Mouse (Mus musculus) MEL (cell line): ENCODE results near the gene Olfr522. TPM values are rescaled to one million over a fixed set of nuclear protein-coding genes. Genes with fewer than 3 reads are reported as not detected.

Source experiments
- DNase-seq: peaks from one replicate; pipeline ENCODE4 v3.0.0; 2011; ENCODE audit warnings: low read depth, low spot score
- H3K27ac ChIP-seq: 2 replicates; pipeline ENCODE4 v1.5.1; 2012; ENCODE audit warnings: low read depth, mild to moderate bottlenecking, control low read depth, low read length, moderate library complexity; ENCODE audit not compliant: control insufficient read depth
- H3K27me3 ChIP-seq, 2 experiments: fragments of 150-350 bp in 1 of 2; sonication (generic) in 1 of 2; 2 replicates each; pipeline ENCODE4 v1.6.1; 2012; ENCODE audit warnings: low read length in 2 of 2, mild to moderate bottlenecking in 2 of 2, improper control_type of control experiment in 1 of 2, moderate library complexity in 1 of 2; ENCODE audit not compliant: insufficient read depth in 2 of 2, control insufficient read depth in 1 of 2
- H3K36me3 ChIP-seq, 2 experiments: 2 replicates each; pipeline ENCODE4 v1.6.1; 2012 to 2014; ENCODE audit warnings: low read length in 2 of 2, improper control_type of control experiment in 1 of 2, inconsistent platforms in 1 of 2, mild to moderate bottlenecking in 1 of 2; ENCODE audit not compliant: insufficient read depth in 2 of 2, control insufficient read depth in 1 of 2
- H3K4me1 ChIP-seq, 2 experiments: fragments of 150-350 bp in 1 of 2; sonication (generic) in 1 of 2; 2 replicates each; pipeline ENCODE4 v1.6.1; 2012; ENCODE audit warnings: low read length in 2 of 2, improper control_type of control experiment in 1 of 2, mild to moderate bottlenecking in 1 of 2; ENCODE audit not compliant: insufficient read depth in 2 of 2, control insufficient read depth in 1 of 2
- H3K4me3 ChIP-seq, 2 experiments: fragments of 150-350 bp in 1 of 2; sonication (generic) in 1 of 2; 2 replicates each; pipeline ENCODE4 v1.5.1; 2012; ENCODE audit warnings: low read depth in 2 of 2, low read length in 2 of 2, mild to moderate bottlenecking in 2 of 2, moderate library complexity in 2 of 2, control low read depth in 1 of 2, improper control_type of control experiment in 1 of 2; ENCODE audit not compliant: control insufficient read depth in 1 of 2, insufficient read depth in 1 of 2
- H3K79me2 ChIP-seq: 2 replicates; pipeline ENCODE4 v1.6.1; 2012; ENCODE audit warnings: mild to moderate bottlenecking, low read length, moderate library complexity; ENCODE audit not compliant: control insufficient read depth, poor library complexity, insufficient read depth
- H3K9ac ChIP-seq: 2 replicates; pipeline ENCODE4 v1.6.1; 2012; ENCODE audit warnings: low read depth, mild to moderate bottlenecking, control low read depth, low read length, moderate library complexity; ENCODE audit not compliant: control insufficient read depth, poor library complexity, severe bottlenecking
- H3K9me3 ChIP-seq: fragments of 150-350 bp; sonication (generic); replicated peaks from 2 replicates; pipeline ENCODE4 v1.6.1; 2012; ENCODE audit warnings: mild to moderate bottlenecking, low read length, improper control_type of control experiment, moderate library complexity; ENCODE audit not compliant: insufficient read depth
- BHLHE40 ChIP-seq: IDR thresholded peaks from 2 replicates; pipeline ENCODE4 v1.6.1; 2012; ENCODE audit warnings: low read depth, mild to moderate bottlenecking, inconsistent platforms, low read length, improper control_type of control experiment, borderline replicate concordance
- CHD1 ChIP-seq: IDR thresholded peaks from 2 replicates; pipeline ENCODE4 v1.6.1; 2012; ENCODE audit warnings: low read depth, mild to moderate bottlenecking, inconsistent platforms, low read length, improper control_type of control experiment
- CHD2 ChIP-seq: IDR thresholded peaks from 2 replicates; pipeline ENCODE4 v1.6.1; 2011; ENCODE audit warnings: low read length, improper control_type of control experiment
- CTCF ChIP-seq, 3 experiments: IDR thresholded peaks in 2 of 3; conservative IDR thresholded peaks in 1 of 3; 2 replicates each; pipeline ENCODE4 v1.5.1; 2011 to 2012; ENCODE audit warnings: low read length in 3 of 3, low read depth in 2 of 3, mild to moderate bottlenecking in 2 of 3, improper control_type of control experiment in 1 of 3, inconsistent platforms in 1 of 3, mixed read lengths in 1 of 3, moderate library complexity in 1 of 3; ENCODE audit not compliant: control insufficient read depth in 1 of 3, insufficient read depth in 1 of 3, poor library complexity in 1 of 3, severe bottlenecking in 1 of 3
- ELF1 ChIP-seq: IDR thresholded peaks from 2 replicates; pipeline ENCODE4 v1.6.1; 2014; ENCODE audit warnings: low read depth, mild to moderate bottlenecking, inconsistent platforms, low read length, improper control_type of control experiment, moderate library complexity
- EP300 ChIP-seq, 2 experiments: IDR thresholded peaks; 2 replicates each; pipeline ENCODE4 v1.6.1; 2011; ENCODE audit warnings: improper control_type of control experiment in 2 of 2, low read length in 2 of 2, low read depth in 1 of 2, mild to moderate bottlenecking in 1 of 2
- ETS1 ChIP-seq: IDR thresholded peaks from 2 replicates; pipeline ENCODE4 v1.6.1; 2012; ENCODE audit warnings: low read depth, mild to moderate bottlenecking, inconsistent platforms, low read length, improper control_type of control experiment, moderate library complexity
- GABPA ChIP-seq: IDR thresholded peaks from 2 replicates; pipeline ENCODE4 v1.6.1; 2012; ENCODE audit warnings: low read depth, mild to moderate bottlenecking, inconsistent platforms, low read length, improper control_type of control experiment, moderate library complexity
- GATA1 ChIP-seq: IDR thresholded peaks from 2 replicates; pipeline ENCODE4 v1.6.1; 2011; ENCODE audit warnings: low read depth, low read length, improper control_type of control experiment
- HCFC1 ChIP-seq: IDR thresholded peaks from 2 replicates; pipeline ENCODE4 v1.6.1; 2012; ENCODE audit warnings: low read depth, mild to moderate bottlenecking, inconsistent platforms, low read length, improper control_type of control experiment, moderate library complexity
- KAT2A ChIP-seq: conservative IDR thresholded peaks from 2 replicates; pipeline ENCODE4 v1.6.1; 2012; ENCODE audit warnings: low read depth, low read length, improper control_type of control experiment, inconsistent platforms
- MAFK ChIP-seq: IDR thresholded peaks from 2 replicates; pipeline ENCODE4 v1.6.1; 2011; ENCODE audit warnings: low read depth, mild to moderate bottlenecking, low read length, improper control_type of control experiment, borderline replicate concordance
- MAX ChIP-seq: IDR thresholded peaks from 2 replicates; pipeline ENCODE4 v1.6.1; 2011; ENCODE audit warnings: low read length, improper control_type of control experiment
- MAZ ChIP-seq: IDR thresholded peaks from 2 replicates; pipeline ENCODE4 v1.6.1; 2012; ENCODE audit warnings: low read depth, mild to moderate bottlenecking, inconsistent platforms, low read length, improper control_type of control experiment
- MEF2A ChIP-seq: IDR thresholded peaks from 2 replicates; pipeline ENCODE4 v1.6.1; 2014; ENCODE audit warnings: low read depth, mild to moderate bottlenecking, inconsistent platforms, low read length, improper control_type of control experiment; ENCODE audit not compliant: poor library complexity, insufficient replicate concordance, severe bottlenecking; ENCODE audit errors: extremely low read depth
- MXI1 ChIP-seq: IDR thresholded peaks from 2 replicates; pipeline ENCODE4 v1.6.1; 2011; ENCODE audit warnings: mild to moderate bottlenecking, low read depth, low read length, improper control_type of control experiment
- MYB ChIP-seq: IDR thresholded peaks from 2 replicates; pipeline ENCODE4 v1.6.1; 2011; ENCODE audit warnings: mild to moderate bottlenecking, low read depth, low read length, improper control_type of control experiment
- MYC ChIP-seq: IDR thresholded peaks from 2 replicates; pipeline ENCODE4 v1.6.1; 2011; ENCODE audit warnings: low read depth, mild to moderate bottlenecking, low read length, improper control_type of control experiment, moderate library complexity
- NELFE ChIP-seq: IDR thresholded peaks from 2 replicates; pipeline ENCODE4 v1.6.1; 2011; ENCODE audit warnings: low read depth, low read length, improper control_type of control experiment
- NRF1 ChIP-seq: IDR thresholded peaks from 2 replicates; pipeline ENCODE4 v1.6.1; 2014; ENCODE audit warnings: low read depth, mild to moderate bottlenecking, inconsistent platforms, low read length, improper control_type of control experiment, moderate library complexity; ENCODE audit not compliant: poor library complexity, insufficient read depth, severe bottlenecking
- POLR2A ChIP-seq, 2 experiments: IDR thresholded peaks; 2 replicates each; pipeline ENCODE4 v1.6.1; 2011 to 2012; ENCODE audit warnings: low read length in 2 of 2, mild to moderate bottlenecking in 2 of 2, control low read depth in 1 of 2, improper control_type of control experiment in 1 of 2, low read depth in 1 of 2, moderate library complexity in 1 of 2; ENCODE audit not compliant: control insufficient read depth in 1 of 2, insufficient read depth in 1 of 2, poor library complexity in 1 of 2
- POLR2AphosphoS5 ChIP-seq: IDR thresholded peaks from 2 replicates; pipeline ENCODE4 v1.6.1; 2012; ENCODE audit warnings: low read depth, borderline replicate concordance, mild to moderate bottlenecking, inconsistent platforms, low read length, moderate library complexity, mixed read lengths
- RAD21 ChIP-seq: IDR thresholded peaks from 2 replicates; pipeline ENCODE4 v1.6.1; 2011; ENCODE audit warnings: mild to moderate bottlenecking, low read depth, low read length, improper control_type of control experiment
- RCOR1 ChIP-seq: IDR thresholded peaks from 2 replicates; pipeline ENCODE4 v1.6.1; 2012; ENCODE audit warnings: low read depth, mild to moderate bottlenecking, inconsistent platforms, low read length, improper control_type of control experiment
- SIN3A ChIP-seq: IDR thresholded peaks from 2 replicates; pipeline ENCODE4 v1.6.1; 2012; ENCODE audit warnings: low read length, improper control_type of control experiment, inconsistent platforms
- SMC3 ChIP-seq: IDR thresholded peaks from 2 replicates; pipeline ENCODE4 v1.6.1; 2011; ENCODE audit warnings: low read depth, low read length, improper control_type of control experiment
- TAL1 ChIP-seq: IDR thresholded peaks from 2 replicates; pipeline ENCODE4 v1.6.1; 2012; ENCODE audit warnings: mild to moderate bottlenecking, inconsistent platforms, low read length, moderate library complexity, mixed read lengths
- TBP ChIP-seq: IDR thresholded peaks from 2 replicates; pipeline ENCODE4 v1.8.0; 2011; ENCODE audit warnings: low read depth, low read length, improper control_type of control experiment
- TCF12 ChIP-seq: IDR thresholded peaks from 2 replicates; pipeline ENCODE4 v1.6.1; 2014; ENCODE audit warnings: low read depth, mild to moderate bottlenecking, inconsistent platforms, low read length, improper control_type of control experiment, moderate library complexity
- UBTF ChIP-seq: IDR thresholded peaks from 2 replicates; pipeline ENCODE4 v1.6.1; 2012; ENCODE audit warnings: low read depth, mild to moderate bottlenecking, inconsistent platforms, low read length, improper control_type of control experiment, moderate library complexity, borderline replicate concordance; ENCODE audit not compliant: insufficient read depth
- USF2 ChIP-seq, 2 experiments: IDR thresholded peaks; 2 replicates each; pipeline ENCODE4 v1.6.1; 2011 to 2012; ENCODE audit warnings: improper control_type of control experiment in 2 of 2, low read length in 2 of 2, borderline replicate concordance in 1 of 2, inconsistent platforms in 1 of 2, low read depth in 1 of 2, mild to moderate bottlenecking in 1 of 2; ENCODE audit not compliant: insufficient read depth in 1 of 2
- ZC3H11A ChIP-seq: IDR thresholded peaks from 2 replicates; pipeline ENCODE4 v1.6.1; 2012; ENCODE audit warnings: low read depth, mild to moderate bottlenecking, inconsistent platforms, low read length, improper control_type of control experiment
- ZKSCAN1 ChIP-seq: IDR thresholded peaks from 2 replicates; pipeline ENCODE4 v1.6.1; 2012; ENCODE audit warnings: low read depth, mild to moderate bottlenecking, inconsistent platforms, low read length, improper control_type of control experiment, moderate library complexity
- ZMIZ1 ChIP-seq: IDR thresholded peaks from 2 replicates; pipeline ENCODE4 v1.6.1; 2012; ENCODE audit warnings: low read depth, mild to moderate bottlenecking, inconsistent platforms, low read length, improper control_type of control experiment, moderate library complexity
- ZNF384 ChIP-seq: IDR thresholded peaks from 2 replicates; pipeline ENCODE4 v1.6.1; 2012; ENCODE audit warnings: low read depth, mild to moderate bottlenecking, inconsistent platforms, low read length, improper control_type of control experiment
- polyA plus RNA-seq, 2 experiments: library from polyadenylated mRNA; stranded (reverse) in 1 of 2; unstranded in 1 of 2; fragments of >175 nt in 1 of 2; fragments of >200 nt in 1 of 2; gene quantifications; 2 replicates each; pipeline versions ENCODE4 v1.2.1 to v1.2.4; 2012; ENCODE audit warnings: low replicate concordance in 2 of 2, low read depth in 1 of 2; ENCODE audit not compliant: insufficient read length in 2 of 2, insufficient read depth in 1 of 2, missing spikeins in 1 of 2
- total RNA-seq: library from RNA; depleted of rRNA; stranded (reverse); fragments of 300-350 nt; gene quantifications from 2 replicates; pipeline ENCODE4 v1.2.3, GENCODE M21; 2012

Gene Olfr522
- total and polyA plus RNA-seq, 3 experiments = not detected

GRCm38 (mm10) chr7:140188391-140189328 lies 24.1 kb upstream of the Olfr522 start:
- Histone ChIP-seq H3K4me1 (peaks cover 0 to 6% of the 10 kb centered on the region in 2 experiments; a peak in 2 of 4 replicates), H3K4me3 (no peak overlapping the region), H3K9ac (no peak overlapping the region), H3K27me3 (no peaks in the 10 kb centered on the region), H3K79me2 (no peaks in the 10 kb centered on the region), H3K36me3 (no peaks in the 10 kb centered on the region), H3K27ac (no peak overlapping the region), H3K9me3 (no peaks in the 10 kb centered on the region)
- DNase-seq = peak; percentile 79
- TF ChIP-seq MXI1 (no peak), ZNF384 (no peak), ZKSCAN1 (no peak), KAT2A (no peak), EP300 (IDR thresholded peaks at IDR 0.05; ENCODE audit: low read depth in 1 of 2, low read length in 2 of 2) (peak in 1 of 2 experiments; percentile 19; a peak in 1 of 4 replicates), BHLHE40 (no peak), POLR2A (IDR thresholded peaks at IDR 0.05; ENCODE audit: control insufficient read depth in 1 of 2, insufficient read depth in 1 of 2, low read depth in 1 of 2, low read length in 2 of 2, poor library complexity in 1 of 2) (no peak), NELFE (no peak), ZMIZ1 (no peak), TCF12 (peak; percentile 13; the same call in 1 of the 2 replicates), RAD21 (peak; percentile 27), ELF1 (no peak), NRF1 (no peak), HCFC1 (no peak), ETS1 (no peak), MYC (peak; percentile 66; the same call in 1 of the 2 replicates), MAX (no peak), MAZ (no peak), ZC3H11A (no peak), GABPA (no peak), CTCF (IDR thresholded peaks at IDR 0.05 in 2 of 3, conservative IDR thresholded peaks at IDR 0.05 in 1 of 3; ENCODE audit: control insufficient read depth in 1 of 3, insufficient read depth in 1 of 3, low read depth in 2 of 3, low read length in 3 of 3, poor library complexity in 1 of 3, severe bottlenecking in 1 of 3) (peak; percentile 13 to 72 (median 70); a peak in 4 of 6 replicates), TAL1 (no peak), SIN3A (no peak), RCOR1 (no peak), POLR2AphosphoS5 (no peak), UBTF (no peak), CHD2 (no peak), SMC3 (peak; percentile 39), USF2 (IDR thresholded peaks at IDR 0.05; ENCODE audit: borderline replicate concordance in 1 of 2, insufficient read depth in 1 of 2, low read depth in 1 of 2, low read length in 2 of 2) (no peak), TBP (no peak), MAFK (no peak), CHD1 (no peak), MYB (no peak), GATA1 (peak; percentile 75), MEF2A (no peak)
